Mouse (Mus musculus) olfactory bulb, adult 2 months (tissue): ENCODE data around the gene Eif3k.

Experiments used
- CTCF ChIP-seq: fragments of 200-500 bp; IDR thresholded peaks from 2 replicates; pipeline ENCODE4 v1.5.1; 2012; ENCODE audit warnings: low read depth, mild to moderate bottlenecking, low read length, moderate library complexity; ENCODE audit not compliant: insufficient read depth
- POLR2A ChIP-seq: fragments of 200-500 bp; IDR thresholded peaks from 2 replicates; pipeline ENCODE4 v1.6.1; 2012; ENCODE audit warnings: mild to moderate bottlenecking, low read depth, low read length, moderate library complexity; ENCODE audit not compliant: insufficient read depth

GRCm38 (mm10) chr7:28924802-28925201, 56.9 kb downstream of the Eif3k start:
- TF ChIP-seq POLR2A (no peak), CTCF (no peak)
